Mouse (Mus musculus) left cerebral cortex, adult 8-10 months (tissue): Measurements from ENCODE around the gene Tmem209. TPM values are rescaled to one million over a fixed set of nuclear protein-coding genes. Genes with fewer than 3 reads are reported as not detected.

Experiments
- DNase-seq, 2 experiments: peaks; one replicate each; pipeline ENCODE4 v3.0.0; 2022; ENCODE audit warnings: low spot score in 2 of 2
- total RNA-seq, 4 experiments: library from RNA; stranded (reverse); gene quantifications; 2 replicates each; pipeline ENCODE4 v1.2.4; 2022

Tmem209 gene
- total RNA-seq, 4 experiments from 2014 or later: 22.8 to 25.2 (median 24.0) TPM

DNA sequence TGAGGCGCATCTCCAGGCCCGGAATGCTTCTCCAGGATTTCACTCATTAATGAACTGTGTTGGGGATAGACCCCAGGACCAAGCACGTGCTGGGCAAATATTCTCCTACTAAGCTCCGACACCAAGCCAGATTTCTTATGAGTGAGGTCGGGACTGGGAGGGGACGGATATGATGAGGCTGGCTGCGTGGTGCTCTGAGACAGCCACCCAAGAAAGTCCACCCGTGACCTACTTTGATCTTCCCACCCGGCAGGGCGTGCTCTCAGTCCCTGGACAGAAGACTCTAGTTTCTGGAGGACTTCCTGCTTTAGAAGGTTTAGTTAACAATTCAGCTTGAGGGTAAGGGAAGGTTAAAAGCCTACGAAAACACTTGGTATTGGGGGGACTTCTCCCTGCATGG, 44.0 kb downstream of the Tmem209 start:
- DNase-seq: no peak

GRCm38 (mm10) chr6:30462822-30463221, 46.8 kb downstream of the Tmem209 start:
- peak in 1 of 2 experiments; percentile 7 for DNase-seq

- DNase-seq: peak in 1 of 2 experiments; percentile 7
Measured at GRCm38 (mm10) chr6:30461755-30462344, 47.7 kb downstream of the Tmem209 start.

- DNase-seq: peak; percentile 49 to 93
Measured at GRCm38 (mm10) chr6:30460750-30461446, 48.7 kb downstream of the Tmem209 start.

DNA sequence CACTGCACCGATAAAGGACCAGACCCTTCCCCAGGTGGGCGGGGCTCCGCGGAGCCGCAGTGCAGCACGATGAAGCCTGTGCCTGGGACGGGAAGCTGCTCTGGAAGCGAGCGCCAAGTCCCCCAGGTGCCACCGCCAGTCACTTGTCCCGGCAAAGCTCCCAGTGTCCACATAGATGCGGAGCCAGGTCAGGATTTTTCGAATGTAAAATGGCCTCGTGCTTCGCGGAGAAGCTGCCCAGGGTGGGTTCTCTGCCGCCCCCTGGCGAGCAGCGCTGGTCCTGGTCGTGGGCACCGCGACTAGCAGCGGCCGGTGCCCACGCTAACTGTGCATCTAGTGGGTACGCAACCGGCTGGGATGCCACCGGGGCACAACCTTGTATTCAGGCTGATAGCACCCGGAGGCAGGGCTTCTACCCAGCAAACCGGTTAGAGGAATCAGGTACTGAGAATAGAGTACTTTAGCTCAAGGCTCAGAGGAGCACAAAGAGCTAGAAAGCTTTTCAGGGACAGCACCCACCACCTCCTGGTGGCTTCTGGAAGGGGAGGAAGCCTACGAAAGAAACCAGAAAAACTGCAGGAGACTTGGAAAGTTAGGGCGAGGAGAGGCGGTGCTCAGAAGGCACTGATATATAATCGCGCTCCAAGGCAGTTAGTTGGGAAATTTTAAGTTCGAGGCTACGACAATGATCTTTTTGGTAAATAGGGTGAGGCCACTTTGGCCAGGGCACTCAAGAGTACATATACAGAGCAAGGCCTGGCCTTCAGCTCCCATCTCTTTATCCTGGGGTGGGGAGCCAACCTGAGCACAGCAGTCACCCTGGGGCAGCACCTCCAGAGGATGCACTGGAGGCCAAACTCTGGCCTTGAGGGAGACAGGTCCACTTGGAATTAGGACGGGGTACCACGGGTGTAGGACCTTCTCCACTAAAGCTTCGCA, 49.5 kb downstream of the Tmem209 start:
- DNase-seq: peak; percentile 55 to 56

DNA sequence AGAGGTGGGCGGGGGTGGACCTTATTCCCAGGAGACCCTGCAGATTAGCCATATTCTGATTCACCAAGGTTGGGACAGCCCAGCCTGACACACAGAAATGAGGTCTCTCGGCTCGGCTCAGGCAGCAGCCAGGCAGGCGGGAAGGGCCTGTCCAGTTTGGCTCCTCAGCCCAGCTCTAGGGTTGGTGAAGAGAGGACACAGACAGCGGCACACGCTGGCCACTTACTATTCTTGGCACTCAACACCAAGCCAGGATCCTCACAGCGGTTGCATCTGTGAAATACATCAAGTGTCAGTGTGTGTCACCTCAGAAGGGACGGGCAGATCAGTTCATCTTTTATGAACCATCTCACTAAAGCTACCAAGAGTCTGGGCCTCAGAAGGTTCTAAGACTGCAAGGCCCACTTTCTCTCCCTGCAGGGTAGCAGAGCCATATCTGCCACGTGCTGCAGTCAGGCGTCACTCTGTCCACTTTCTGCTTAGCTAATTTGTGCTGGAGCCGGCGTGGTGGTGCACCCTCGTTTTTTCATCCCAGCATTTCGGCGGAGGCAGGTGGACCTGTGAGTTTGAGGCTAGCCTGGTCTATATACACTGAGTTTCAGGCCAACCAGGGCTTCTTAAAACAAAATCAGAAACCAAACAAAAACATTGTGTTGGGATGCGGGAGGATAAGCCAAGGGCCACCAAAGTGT, 50.4 kb downstream of the Tmem209 start:
- no peak for DNase-seq

GRCm38 (mm10) chr6:30458626-30459025, 51.0 kb downstream of the Tmem209 start:
- DNase-seq: no peak

GRCm38 (mm10) chr6:30456991-30457390, 52.6 kb downstream of the Tmem209 start:
- no peak for DNase-seq

DNA sequence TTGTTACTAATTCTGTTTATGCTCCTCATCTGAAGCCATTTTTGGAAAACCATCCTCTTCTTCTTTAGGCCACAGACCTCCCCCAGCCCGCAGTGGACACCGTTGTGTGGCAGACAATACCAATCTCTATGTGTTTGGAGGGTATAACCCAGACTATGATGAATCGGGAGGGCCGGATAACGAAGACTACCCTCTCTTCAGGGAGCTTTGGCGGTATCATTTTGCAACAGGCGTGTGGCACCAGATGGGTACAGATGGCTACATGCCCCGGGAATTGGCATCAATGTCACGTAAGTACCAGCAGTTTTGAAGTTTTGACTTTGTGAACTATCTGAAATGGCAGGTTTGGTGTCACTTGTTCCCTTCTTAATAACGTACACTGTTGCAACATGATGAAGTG, 70.0 kb downstream of the Tmem209 start:
- DNase-seq: no peak

DNA sequence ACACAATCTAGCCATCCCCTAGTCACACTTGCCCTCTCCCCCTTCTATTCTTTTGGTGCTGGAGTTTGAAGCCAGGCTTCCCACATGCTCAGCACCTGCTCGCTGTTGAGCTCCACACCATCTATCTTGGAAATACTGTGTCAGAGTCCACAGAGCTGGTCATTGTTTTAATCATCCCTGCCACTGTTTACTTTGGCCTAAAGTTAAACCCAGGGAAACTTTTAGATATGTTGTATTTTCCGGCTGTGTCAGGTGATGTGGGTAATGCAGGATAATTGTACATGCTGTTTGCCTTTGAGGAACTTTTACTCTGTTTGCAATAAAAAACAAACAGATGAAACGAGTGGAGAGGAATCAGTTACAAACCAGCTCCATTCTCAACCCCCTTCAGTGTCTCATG, 72.5 kb downstream of the Tmem209 start:
- no peak for DNase-seq

DNA sequence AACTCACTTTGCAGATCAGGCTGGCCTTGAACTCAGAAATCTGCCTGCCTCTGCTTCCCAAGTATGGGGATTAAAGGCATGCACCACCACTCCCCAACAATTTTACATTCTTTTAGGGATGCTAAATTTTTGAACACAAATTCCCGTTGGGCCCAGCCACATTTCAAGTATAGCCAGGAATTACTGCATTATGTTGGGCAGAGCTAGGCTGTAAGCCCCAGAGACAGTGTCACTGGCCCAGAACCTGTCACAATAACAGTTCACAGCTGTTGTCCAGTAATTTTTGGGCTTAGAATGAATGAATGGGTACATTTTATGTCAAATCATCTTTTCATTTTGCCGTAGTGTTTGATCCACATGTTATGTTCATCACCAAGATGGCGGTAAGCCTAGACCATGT, 73.1 kb downstream of the Tmem209 start:
- no peak for DNase-seq

DNA sequence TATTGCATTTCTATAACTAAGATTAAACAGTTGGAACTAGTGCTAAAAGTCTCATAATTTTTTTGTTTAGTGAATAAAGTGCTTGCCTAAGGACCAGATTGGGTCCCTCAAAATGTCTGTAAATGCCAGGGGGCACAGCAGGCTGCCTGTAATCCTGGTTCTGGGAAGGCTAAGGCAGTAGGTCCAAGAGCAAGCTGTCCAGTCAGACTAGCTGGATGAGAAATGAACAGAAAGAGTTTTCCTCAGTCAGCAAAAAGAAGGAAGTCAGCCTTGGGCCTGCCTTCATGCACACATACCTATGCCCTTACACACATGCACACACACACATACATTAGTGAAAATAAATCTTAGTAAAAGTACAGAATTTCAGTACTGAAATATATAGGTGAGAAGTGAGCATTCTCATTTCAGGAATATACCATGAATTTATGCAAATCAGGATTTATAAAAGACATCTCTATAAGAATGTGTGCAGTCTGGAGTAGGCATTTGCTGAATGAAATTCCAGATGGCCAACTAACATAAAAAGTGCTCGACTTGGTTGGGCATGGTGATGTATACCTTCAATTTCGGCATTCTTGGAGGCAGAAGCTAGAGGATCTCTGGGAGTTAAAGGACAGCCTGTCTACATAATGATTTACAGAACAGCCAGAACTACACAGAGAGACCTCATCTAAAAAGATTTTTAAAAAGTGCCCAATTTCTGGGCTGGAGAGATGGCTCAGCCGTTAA, 77.0 kb downstream of the Tmem209 start:
- DNase-seq: no peak

Other genes with a start within 250 kb of the Tmem209 start
- 10 to 100 TPM; 85.2 to 87.7 (median 87.5) TPM for gene Ube2h, start 205.2 kb downstream of the Tmem209 start, total RNA-seq
- gene Zc3hc1, start 118.8 kb downstream of the Tmem209 start, total RNA-seq: 10 to 100 TPM; 25.5 to 30.3 (median 26.7) TPM
- 100 to 1,000 TPM in 1 of 4 experiments, 10 to 100 TPM in 3; 86.0 to 101 (median 90.6) TPM for gene Klhdc10, start 107.9 kb downstream of the Tmem209 start, total RNA-seq
- gene Ssmem1, start 66 bp upstream of the Tmem209 start, total RNA-seq: 1 to 10 TPM in 1 of 4 experiments, under 1 TPM in 3; 0.58 to 1.1 (median 0.86) TPM
- 1 to 10 TPM; 1.2 to 4.0 (median 2.1) TPM for gene Cpa2, start 31.8 kb upstream of the Tmem209 start, total RNA-seq
- gene Cpa4, start 58.6 kb upstream of the Tmem209 start, total RNA-seq: under 1 TPM; 0.17 to 0.39 (median 0.18) TPM
- not detected for gene Cpa5, start 101.2 kb upstream of the Tmem209 start, total RNA-seq
- gene Cpa1, start 129.4 kb upstream of the Tmem209 start, total RNA-seq: not detected
- gene Cep41, start 184.0 kb upstream of the Tmem209 start, total RNA-seq: 1 to 10 TPM; 4.9 to 6.6 (median 6.1) TPM
- 100 to 1,000 TPM in 1 of 4 experiments, 10 to 100 TPM in 3; 66.1 to 109 (median 76.2) TPM for gene Mest, start 213.8 kb upstream of the Tmem209 start, total RNA-seq